Mouse (Mus musculus): Measurements from ENCODE around the gene Arid1b. TPM values are rescaled to one million over a fixed set of nuclear protein-coding genes. Genes with fewer than 3 reads are reported as not detected.

Gene Arid1b
- polyA plus RNA-seq, 1 experiment from 2014 or later, result 8.7 TPM

- WGBS, result 92% methylated on average over 14 of the region's 14 CpGs
- H3K4me1 ChIP-seq (replicated peaks), result peaks cover 10% of the 10 kb centered on the region; the same call in 1 of the 2 replicates
- H3K36me3 ChIP-seq, result peaks cover 6% of the 10 kb centered on the region; the same call in 1 of the 2 replicates
- no peak overlapping the region for H3K27ac ChIP-seq (ENCODE audit: poor library complexity, severe bottlenecking)
- H3K9ac ChIP-seq, result no peak overlapping the region
- H3K27me3 ChIP-seq (replicated peaks), result no peaks in the 10 kb centered on the region
- ATAC-seq (ENCODE audit: insufficient number of reproducible peaks, low FRiP score), result no peak
- no peaks in the 10 kb centered on the region for H3K9me3 ChIP-seq (replicated peaks)
- H3K4me3 ChIP-seq, result no peak overlapping the region
- no peak overlapping the region for H3K4me2 ChIP-seq
These were observed 138.3 kb downstream of the Arid1b start for GRCm38 (mm10) chr17:5132296-5132986.

- Histone ChIP-seq H3K36me3 (peaks cover 6% of the 10 kb centered on the region; the same call in 1 of the 2 replicates), H3K4me3 (no peak overlapping the region), H3K27me3 (replicated peaks) (no peaks in the 10 kb centered on the region), H3K4me1 (replicated peaks) (peaks cover 14% of the 10 kb centered on the region), H3K4me2 (no peak overlapping the region), H3K27ac (ENCODE audit: poor library complexity, severe bottlenecking) (no peak overlapping the region), H3K9ac (no peak overlapping the region), H3K9me3 (replicated peaks) (no peaks in the 10 kb centered on the region)
- ATAC-seq (ENCODE audit: insufficient number of reproducible peaks, low FRiP score), result no peak
- 86% methylated on average over 7 of the region's 7 CpGs for WGBS
These were observed 138.8 kb downstream of the Arid1b start for GRCm38 (mm10) chr17:5132987-5133355.

GRCm38 (mm10) chr17:5133831-5134230 is 139.7 kb downstream of the Arid1b start:
- H3K27ac ChIP-seq (ENCODE audit: poor library complexity, severe bottlenecking), result no peak overlapping the region
- no peaks in the 10 kb centered on the region for H3K27me3 ChIP-seq (replicated peaks)
- no peak overlapping the region for H3K4me3 ChIP-seq
- WGBS, result 73% methylated on average over 8 of the region's 8 CpGs
- no peak overlapping the region for H3K9ac ChIP-seq
- ATAC-seq (ENCODE audit: insufficient number of reproducible peaks, low FRiP score), result no peak
- H3K4me2 ChIP-seq, result no peak overlapping the region
- H3K9me3 ChIP-seq (replicated peaks), result no peaks in the 10 kb centered on the region
- peaks cover 6% of the 10 kb centered on the region; the same call in 1 of the 2 replicates for H3K36me3 ChIP-seq
- peaks cover 21% of the 10 kb centered on the region for H3K4me1 ChIP-seq (replicated peaks)

GRCm38 (mm10) chr17:5134271-5134670 is 140.1 kb downstream of the Arid1b start:
- Histone ChIP-seq H3K4me1 (replicated peaks) (peaks cover 24% of the 10 kb centered on the region), H3K4me3 (no peak overlapping the region), H3K4me2 (no peak overlapping the region), H3K27me3 (replicated peaks) (no peaks in the 10 kb centered on the region), H3K36me3 (peaks cover 6% of the 10 kb centered on the region; the same call in 1 of the 2 replicates), H3K27ac (ENCODE audit: poor library complexity, severe bottlenecking) (no peak overlapping the region), H3K9me3 (replicated peaks) (no peaks in the 10 kb centered on the region), H3K9ac (no peak overlapping the region)
- no peak for ATAC-seq (ENCODE audit: insufficient number of reproducible peaks, low FRiP score)
- 65% methylated on average over 8 of the region's 8 CpGs for WGBS

- no peaks in the 10 kb centered on the region for H3K36me3 ChIP-seq
- H3K27me3 ChIP-seq (replicated peaks), result no peaks in the 10 kb centered on the region
- no peak overlapping the region for H3K4me2 ChIP-seq
- peak overlapping the region; percentile 0; the same call in 1 of the 2 replicates for H3K27ac ChIP-seq (ENCODE audit: poor library complexity, severe bottlenecking)
- no peak overlapping the region; the same call in 1 of the 2 replicates for H3K9ac ChIP-seq
- peaks cover 27% of the 10 kb centered on the region for H3K4me1 ChIP-seq (replicated peaks)
- WGBS, result 68% methylated on average over 3 of the region's 3 CpGs
- no peak for ATAC-seq (ENCODE audit: insufficient number of reproducible peaks, low FRiP score)
- no peaks in the 10 kb centered on the region for H3K9me3 ChIP-seq (replicated peaks)
- no peak overlapping the region for H3K4me3 ChIP-seq
These were observed 143.8 kb downstream of the Arid1b start for GRCm38 (mm10) chr17:5137936-5138335.

DNA sequence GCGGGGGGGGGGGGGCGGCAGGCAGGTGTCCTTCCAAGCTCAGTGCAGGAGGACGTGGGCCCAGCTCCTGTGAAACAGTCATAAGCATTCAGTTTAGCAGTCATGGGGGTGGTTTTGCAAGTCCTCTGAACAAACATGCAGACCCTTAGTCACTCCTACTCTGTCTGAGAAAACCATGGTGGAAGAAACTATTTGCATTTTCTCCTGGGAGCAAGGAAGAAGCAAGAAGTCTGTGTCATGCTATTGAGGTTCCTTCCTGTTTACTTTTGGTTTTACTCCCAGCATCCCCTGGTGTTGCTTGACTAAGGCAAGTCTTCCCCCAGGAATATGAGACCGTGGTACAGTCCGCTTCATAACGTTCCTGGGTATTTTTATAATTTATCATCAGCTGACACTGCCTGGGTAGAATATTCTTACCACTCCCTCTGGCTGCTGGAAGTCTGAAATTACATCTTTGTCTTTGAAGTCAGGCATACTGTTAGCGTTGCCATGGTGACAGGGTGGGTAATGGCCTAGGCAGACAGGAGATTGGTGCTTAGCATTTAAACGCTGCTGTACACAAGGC is 144.6 kb downstream of the Arid1b start:
- WGBS, result 35% methylated on average over 8 of the region's 8 CpGs
- Histone ChIP-seq H3K9me3 (replicated peaks) (no peaks in the 10 kb centered on the region), H3K27ac (ENCODE audit: poor library complexity, severe bottlenecking) (peak overlapping the region; percentile 69), H3K27me3 (replicated peaks) (no peaks in the 10 kb centered on the region), H3K9ac (no peak overlapping the region), H3K4me1 (replicated peaks) (peaks cover 25% of the 10 kb centered on the region), H3K4me2 (no peak overlapping the region; the same call in 1 of the 2 replicates), H3K36me3 (no peaks in the 10 kb centered on the region), H3K4me3 (no peak overlapping the region)
- peak; percentile 46; the same call in 1 of the 2 replicates for ATAC-seq (ENCODE audit: insufficient number of reproducible peaks, low FRiP score)

- H3K27ac ChIP-seq (ENCODE audit: poor library complexity, severe bottlenecking), result no peak overlapping the region
- no peak overlapping the region for H3K4me3 ChIP-seq
- ATAC-seq (ENCODE audit: insufficient number of reproducible peaks, low FRiP score), result no peak
- H3K36me3 ChIP-seq, result no peaks in the 10 kb centered on the region
- H3K4me2 ChIP-seq, result no peak overlapping the region
- no peaks in the 10 kb centered on the region for H3K9me3 ChIP-seq (replicated peaks)
- H3K27me3 ChIP-seq (replicated peaks), result no peaks in the 10 kb centered on the region
- WGBS, result 60% methylated on average over 8 of the region's 8 CpGs
- H3K4me1 ChIP-seq (replicated peaks), result peaks cover 23% of the 10 kb centered on the region
- H3K9ac ChIP-seq, result no peak overlapping the region
These were observed 145.4 kb downstream of the Arid1b start for GRCm38 (mm10) chr17:5139553-5139952.

DNA sequence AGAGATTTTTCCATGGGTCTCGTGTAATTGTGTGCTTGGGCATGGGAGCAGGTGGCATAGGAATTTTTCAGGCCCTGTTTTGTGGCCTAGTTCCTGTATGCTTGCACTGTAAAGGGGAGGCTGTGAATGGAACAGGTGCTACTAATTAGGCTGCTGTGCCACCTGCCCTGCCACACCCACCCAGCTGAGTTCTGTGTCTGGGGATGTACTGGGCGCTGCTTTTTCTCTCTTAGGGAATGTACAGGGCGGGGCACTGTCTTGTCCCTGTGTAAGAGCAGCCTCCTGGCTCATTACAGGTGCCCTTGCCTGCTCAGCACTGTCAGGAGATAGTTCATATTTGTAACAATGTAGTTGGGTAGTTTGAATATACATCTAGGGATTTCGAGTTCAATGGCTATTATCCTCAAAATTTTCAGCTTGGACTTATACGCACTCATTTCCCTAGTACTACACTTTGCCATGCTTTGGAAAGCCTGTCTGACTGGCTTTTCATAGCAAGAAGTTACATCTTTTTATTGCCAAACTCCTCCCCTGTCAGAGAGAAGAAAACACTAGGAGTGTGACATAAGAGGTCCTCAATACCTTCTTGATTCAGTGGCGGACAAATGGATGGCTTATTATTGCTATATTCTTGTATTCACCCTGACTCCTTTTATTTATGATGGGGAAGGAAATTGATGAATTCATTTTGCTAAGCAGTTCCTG is 149.8 kb downstream of the Arid1b start:
- no peak for ATAC-seq (ENCODE audit: insufficient number of reproducible peaks, low FRiP score)
- no peak overlapping the region for H3K4me3 ChIP-seq
- H3K9ac ChIP-seq, result no peak overlapping the region
- H3K27ac ChIP-seq (ENCODE audit: poor library complexity, severe bottlenecking), result no peak overlapping the region
- WGBS, result 83% methylated on average over 6 of the region's 6 CpGs
- H3K36me3 ChIP-seq, result no peaks in the 10 kb centered on the region
- H3K4me2 ChIP-seq, result no peak overlapping the region
- no peaks in the 10 kb centered on the region for H3K9me3 ChIP-seq (replicated peaks)
- H3K27me3 ChIP-seq (replicated peaks), result no peaks in the 10 kb centered on the region
- peaks cover 10% of the 10 kb centered on the region for H3K4me1 ChIP-seq (replicated peaks)

GRCm38 (mm10) chr17:5150660-5151063 is 156.5 kb downstream of the Arid1b start:
- Histone ChIP-seq H3K36me3 (no peaks in the 10 kb centered on the region), H3K27me3 (replicated peaks) (no peaks in the 10 kb centered on the region), H3K9me3 (replicated peaks) (no peaks in the 10 kb centered on the region), H3K9ac (no peak overlapping the region), H3K27ac (ENCODE audit: poor library complexity, severe bottlenecking) (peak overlapping the region; percentile 23; the same call in 1 of the 2 replicates), H3K4me1 (replicated peaks) (peaks cover 16% of the 10 kb centered on the region), H3K4me2 (no peak overlapping the region), H3K4me3 (no peak overlapping the region)
- 29% methylated on average over 7 of the region's 7 CpGs for whole genome bisulfite sequencing
- peak; percentile 93 for ATAC-seq (ENCODE audit: insufficient number of reproducible peaks, low FRiP score)

GRCm38 (mm10) chr17:5151852-5152251 is 157.7 kb downstream of the Arid1b start:
- Histone ChIP-seq H3K4me1 (replicated peaks) (peaks cover 16% of the 10 kb centered on the region), H3K9ac (no peak overlapping the region), H3K36me3 (no peaks in the 10 kb centered on the region), H3K4me3 (no peak overlapping the region), H3K9me3 (replicated peaks) (no peaks in the 10 kb centered on the region), H3K4me2 (no peak overlapping the region), H3K27me3 (replicated peaks) (no peaks in the 10 kb centered on the region), H3K27ac (ENCODE audit: poor library complexity, severe bottlenecking) (no peak overlapping the region)
- ATAC-seq (ENCODE audit: insufficient number of reproducible peaks, low FRiP score), result 0 out of 2 replicates have a peak, but pooled peaks have one; percentile 33
- 83% methylated on average over 11 of the region's 11 CpGs for WGBS

DNA sequence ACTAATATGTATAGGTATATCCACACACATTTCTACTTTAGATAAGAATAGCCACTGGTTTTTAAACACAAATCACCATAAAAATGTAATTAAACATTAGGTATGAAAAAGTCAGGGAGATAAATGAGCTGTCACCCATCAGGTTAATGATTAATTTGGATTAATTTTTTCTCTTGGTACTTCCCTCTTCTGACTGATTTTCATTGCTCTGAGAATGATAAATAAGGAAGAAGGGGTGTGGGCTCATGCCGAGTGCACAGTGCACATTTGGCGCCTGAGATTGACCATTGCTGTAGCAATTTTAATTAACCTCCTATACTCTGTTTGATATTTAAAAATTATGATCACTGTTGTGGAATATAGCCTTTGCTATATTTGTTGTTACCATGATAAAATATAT is 159.3 kb downstream of the Arid1b start:
- ATAC-seq (ENCODE audit: insufficient number of reproducible peaks, low FRiP score), result no peak
- no peak overlapping the region for H3K27ac ChIP-seq (ENCODE audit: poor library complexity, severe bottlenecking)
- 90% methylated on average over 2 of the region's 2 CpGs for WGBS
- peaks cover 16% of the 10 kb centered on the region for H3K4me1 ChIP-seq (replicated peaks)
- H3K4me2 ChIP-seq, result no peak overlapping the region
- no peaks in the 10 kb centered on the region for H3K9me3 ChIP-seq (replicated peaks)
- H3K36me3 ChIP-seq, result no peaks in the 10 kb centered on the region
- H3K4me3 ChIP-seq, result no peak overlapping the region
- H3K9ac ChIP-seq, result no peak overlapping the region
- H3K27me3 ChIP-seq (replicated peaks), result no peaks in the 10 kb centered on the region
